Mouse (Mus musculus) C2C12 (cell line): ENCODE data around the gene Gpx1. TPM values are rescaled to one million over a fixed set of nuclear protein-coding genes. Genes with fewer than 3 reads are reported as not detected.

Source experiments
- H3K27me3 ChIP-seq: one replicate; pipeline ENCODE4 v1.6.1; 2011; ENCODE audit not compliant: control insufficient read depth, insufficient read depth, insufficient read length
- H3K36me3 ChIP-seq: one replicate; pipeline ENCODE4 v1.6.1; 2011; ENCODE audit not compliant: control insufficient read depth, insufficient read depth
- H3K4me3 ChIP-seq: one replicate; pipeline ENCODE4 v1.5.1; 2011; ENCODE audit warnings: mild to moderate bottlenecking, control low read depth; ENCODE audit not compliant: poor library complexity, insufficient read depth, severe bottlenecking
- H3K79me2 ChIP-seq: one replicate; pipeline ENCODE4 v1.6.1; 2011; ENCODE audit not compliant: control insufficient read depth, insufficient read depth
- H3K79me3 ChIP-seq: one replicate; pipeline ENCODE4 v1.6.1; 2011; ENCODE audit warnings: low read depth, control low read depth
- H3ac ChIP-seq: one replicate; pipeline ENCODE3; 2011; ENCODE audit warnings: low read depth; ENCODE audit not compliant: control insufficient read depth, insufficient read length
- CEBPB ChIP-seq: IDR thresholded peaks from one replicate; pipeline ENCODE4 v1.6.1; 2011; ENCODE audit warnings: low read depth, mild to moderate bottlenecking, control low read depth, moderate library complexity
- CTCF ChIP-seq: IDR thresholded peaks from one replicate; pipeline ENCODE4 v1.5.1; 2011; ENCODE audit not compliant: control insufficient read depth, insufficient read depth, insufficient read length
- FOSL1 ChIP-seq: IDR thresholded peaks from one replicate; pipeline ENCODE4 v1.8.0; 2011; ENCODE audit warnings: mild to moderate bottlenecking, low read length; ENCODE audit not compliant: poor library complexity, insufficient read depth, severe bottlenecking
- MAX ChIP-seq: IDR thresholded peaks from one replicate; pipeline ENCODE4 v1.6.1; 2011; ENCODE audit warnings: mild to moderate bottlenecking, control low read depth
- MYOD1 ChIP-seq: IDR thresholded peaks from one replicate; pipeline ENCODE4 v1.6.1; 2011; ENCODE audit warnings: low read depth; ENCODE audit not compliant: control insufficient read depth, insufficient read length
- MYOG ChIP-seq: IDR thresholded peaks from one replicate; pipeline ENCODE4 v1.6.1; 2011; ENCODE audit not compliant: control insufficient read depth, insufficient read length; ENCODE audit errors: extremely low read depth
- USF1 ChIP-seq: IDR thresholded peaks from one replicate; pipeline ENCODE4 v1.6.1; 2011; ENCODE audit warnings: low read depth, mild to moderate bottlenecking, control low read depth, moderate library complexity
- long read RNA-seq, 2 experiments: library from polyadenylated mRNA; unstranded; transcript quantifications; one replicate each; pipeline ENCODE4 v2.0.0; 2019 to 2020
- polyA plus RNA-seq: library from polyadenylated mRNA; unstranded; fragments of >200 nt; fragmentation: generic; extraction: Trizol; gene quantifications from one replicate; pipeline ENCODE4 v1.2.1, GENCODE M21; 2012; ENCODE audit warnings: missing spikeins

The Gpx1 gene
- 667 TPM for polyA plus RNA-seq
- long read RNA-seq, experiment 1, transcript Gpx1-201 (2 exons, 1,072 nt): major isoform, 322 of 338 reads
- long read RNA-seq, experiment 1, partial matches to known transcripts: 0 of 338 reads
- long read RNA-seq, experiment 1, other reads (novel, unspliced or antisense): 12 of 338 reads
- long read RNA-seq, experiment 2, transcript Gpx1-201 (2 exons, 1,072 nt): major isoform, 91 of 94 reads
- long read RNA-seq, experiment 2, partial matches to known transcripts: 0 of 94 reads
- long read RNA-seq, experiment 2, other reads (novel, unspliced or antisense): 0 of 94 reads

DNA sequence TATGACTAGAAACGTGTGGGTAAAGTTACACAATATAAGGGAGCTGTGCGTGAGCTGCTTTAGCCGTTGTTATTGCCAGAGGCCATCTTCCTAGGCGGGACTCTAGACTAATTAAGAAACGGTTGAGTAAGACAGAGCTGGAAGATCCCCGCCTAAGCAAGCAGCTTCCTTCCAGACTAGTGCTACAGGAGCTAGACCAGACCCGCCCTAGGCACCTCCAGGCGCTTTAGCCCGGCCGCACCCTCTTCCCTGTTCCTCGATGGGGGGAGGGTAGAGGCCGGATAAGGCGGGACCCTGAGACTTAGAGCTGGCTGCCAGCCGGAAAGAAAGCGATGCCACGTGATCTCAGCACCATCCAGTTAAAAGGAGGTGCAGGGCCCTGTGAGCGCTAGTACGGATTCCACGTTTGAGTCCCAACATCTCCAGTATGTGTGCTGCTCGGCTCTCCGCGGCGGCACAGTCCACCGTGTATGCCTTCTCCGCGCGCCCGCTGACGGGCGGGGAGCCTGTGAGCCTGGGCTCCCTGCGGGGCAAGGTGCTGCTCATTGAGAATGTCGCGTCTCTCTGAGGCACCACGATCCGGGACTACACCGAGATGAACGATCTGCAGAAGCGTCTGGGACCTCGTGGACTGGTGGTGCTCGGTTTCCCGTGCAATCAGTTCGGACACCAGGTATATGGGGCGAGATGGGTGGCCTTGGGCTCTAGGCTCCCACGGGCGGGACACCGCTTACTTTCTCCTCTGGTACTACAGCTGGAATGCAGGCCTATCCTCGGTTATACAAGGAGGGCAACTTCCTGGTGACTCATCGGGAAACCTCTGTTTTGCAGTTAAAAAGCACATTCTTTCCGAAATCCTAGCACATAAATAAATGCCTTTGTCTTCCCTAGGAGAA lies at the start of gene Gpx1:
TSS of gene Gpx1 (plus strand) at position 18 of the 896 bp plus-strand sequence.
- Histone ChIP-seq H3K79me3 (peaks cover 12% of the 10 kb centered on the region), H3K36me3 (peaks cover 49% of the 10 kb centered on the region), H3K79me2 (peaks cover 17% of the 10 kb centered on the region), H3K27me3 (no peaks in the 10 kb centered on the region), H3K4me3 (peak within 1 kb of the TSS; percentile 70), H3ac (peak within 1 kb of the TSS; percentile 81)
- no peak for TF ChIP-seq MYOD1
- TF ChIP-seq MAX: peak; percentile 22
- no peak for TF ChIP-seq CEBPB
- no peak for TF ChIP-seq FOSL1
- peak; percentile 96 for TF ChIP-seq USF1
- no peak for TF ChIP-seq CTCF
- no peak for TF ChIP-seq MYOG

DNA sequence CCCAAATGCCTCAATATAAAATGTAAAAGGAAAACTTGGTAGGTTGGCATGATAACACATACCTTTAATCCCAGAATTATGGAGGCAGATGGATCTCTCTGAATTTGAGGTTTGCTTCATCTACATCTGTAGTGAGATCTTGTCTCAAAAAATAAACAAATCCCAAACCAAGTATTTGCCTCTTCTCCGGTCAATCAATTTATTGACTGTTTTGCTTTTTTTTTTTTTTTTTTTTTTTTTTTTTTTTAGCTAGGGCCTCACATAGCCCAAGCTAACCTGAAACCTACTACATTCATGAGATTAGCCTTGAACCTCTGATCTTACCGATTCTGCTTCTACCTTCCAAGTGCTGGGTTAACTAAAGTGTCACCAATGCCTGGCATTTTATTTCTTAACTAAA lies 49.4 kb upstream of the Gpx1 start:
- no peak overlapping the region for H3K4me3 ChIP-seq
- no peaks in the 10 kb centered on the region for H3K79me3 ChIP-seq
- TF ChIP-seq USF1 (no peak), FOSL1 (no peak), CEBPB (no peak), MAX (no peak), MYOD1 (no peak), CTCF (no peak), MYOG (no peak)
- H3K27me3 ChIP-seq: no peaks in the 10 kb centered on the region
- H3K36me3 ChIP-seq: no peaks in the 10 kb centered on the region
- peaks cover 4% of the 10 kb centered on the region for H3K79me2 ChIP-seq
- H3ac ChIP-seq: no peak overlapping the region

DNA sequence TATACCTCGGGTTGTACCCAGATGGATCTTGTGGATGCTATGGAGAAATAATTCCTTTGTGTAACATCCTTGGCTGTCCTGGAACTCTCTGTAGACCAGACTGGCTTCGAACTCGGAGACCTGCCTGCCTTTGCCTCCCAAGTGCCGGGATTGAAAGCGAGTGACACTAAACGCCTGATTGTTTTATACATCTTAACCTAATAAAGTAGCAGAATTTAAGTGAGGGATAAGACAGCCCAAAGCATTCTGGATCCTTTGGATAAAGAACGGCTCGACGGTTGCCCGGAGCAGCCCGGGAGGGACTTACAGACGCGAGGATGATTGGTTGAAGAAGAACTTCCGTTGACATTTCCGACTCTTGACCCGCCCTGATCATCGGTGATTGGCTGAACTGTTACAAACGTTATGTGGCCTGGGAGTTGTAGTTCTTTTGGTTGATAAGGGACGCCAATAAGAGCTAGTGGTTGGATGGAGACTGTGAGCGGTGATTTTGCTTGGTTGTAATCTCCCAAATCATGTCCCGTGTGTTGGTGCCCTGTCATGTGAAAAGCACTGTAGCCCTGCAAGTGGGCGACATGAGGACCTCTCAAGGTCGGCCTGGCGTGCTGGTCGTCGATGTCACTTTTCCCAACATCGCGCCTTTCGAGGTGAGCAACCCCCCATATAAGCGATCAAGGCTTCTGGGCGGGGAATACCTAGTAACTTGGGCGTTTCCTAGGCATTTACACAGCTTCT lies 48.5 kb upstream of the Gpx1 start, which contains the start of gene Nicn1:
TSS of gene Nicn1 (plus strand) at position 414 of the 735 bp plus-strand sequence.
- H3K36me3 ChIP-seq: no peaks in the 10 kb centered on the region
- H3K4me3 ChIP-seq: peak within 1 kb of the TSS; percentile 44

DNA sequence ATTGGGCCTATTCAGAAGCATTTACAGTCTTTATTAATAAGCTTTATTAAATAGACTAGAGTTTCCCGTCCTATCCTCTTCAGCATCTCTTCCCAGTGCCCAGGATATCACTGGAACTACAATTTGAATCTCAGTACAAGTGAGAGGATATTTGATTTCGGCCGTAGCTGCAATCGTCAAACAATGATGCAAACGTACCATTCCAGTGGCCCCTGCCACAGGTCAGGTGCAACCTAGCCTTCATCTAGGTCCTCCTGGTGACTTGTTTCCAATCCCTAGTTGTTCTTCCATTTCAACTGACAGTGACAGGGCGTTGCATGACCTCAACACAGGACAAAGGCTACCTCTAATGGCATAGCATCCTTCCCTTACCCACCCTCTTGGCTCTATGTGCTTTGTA lies 47.9 kb upstream of the Gpx1 start:
- H3K36me3 ChIP-seq: no peaks in the 10 kb centered on the region

More for the DNA sequence above, 48.5 kb upstream of the Gpx1 start, which contains the start of gene Nicn1:
- no peaks in the 10 kb centered on the region for H3K27me3 ChIP-seq
- no peaks in the 10 kb centered on the region for H3K79me3 ChIP-seq
- H3ac ChIP-seq: peak within 1 kb of the TSS; percentile 61
- H3K79me2 ChIP-seq: peaks cover 4% of the 10 kb centered on the region
- no peak for TF ChIP-seq USF1
- TF ChIP-seq CEBPB: no peak
- no peak for TF ChIP-seq MYOD1
- TF ChIP-seq CTCF: no peak
- no peak for TF ChIP-seq FOSL1
- TF ChIP-seq MYOG: no peak
- TF ChIP-seq MAX: no peak

More for the DNA sequence above, 47.9 kb upstream of the Gpx1 start:
- Histone ChIP-seq H3K79me2 (peaks cover 4% of the 10 kb centered on the region), H3ac (no peak overlapping the region), H3K27me3 (no peaks in the 10 kb centered on the region), H3K79me3 (no peaks in the 10 kb centered on the region), H3K4me3 (peak overlapping the region; percentile 39)
- TF ChIP-seq FOSL1: no peak
- no peak for TF ChIP-seq CEBPB
- no peak for TF ChIP-seq CTCF
- TF ChIP-seq MYOG: no peak
- no peak for TF ChIP-seq MAX
- TF ChIP-seq USF1: no peak
- TF ChIP-seq MYOD1: no peak
